Mouse (Mus musculus) spleen, adult 2 months (tissue): Measurements from ENCODE around the gene Atxn10. TPM values are rescaled to one million over a fixed set of nuclear protein-coding genes. Genes with fewer than 3 reads are reported as not detected.

Experiments
- DNase-seq, 2 experiments: peaks; one replicate each; pipeline versions ENCODE4 v3.0.0 to v3.0.0-alpha.2; 2012 to 2021; ENCODE audit warnings: low spot score in 2 of 2, low read depth in 1 of 2
- H3K27ac ChIP-seq: fragments of 200-500 bp; 2 replicates; pipeline ENCODE4 v1.5.1; 2012; ENCODE audit warnings: low read length, inconsistent platforms; ENCODE audit not compliant: insufficient read depth
- H3K27me3 ChIP-seq: fragments of 200-500 bp; 2 replicates; pipeline ENCODE4 v1.6.1; 2012; ENCODE audit warnings: mild to moderate bottlenecking, moderate library complexity, low read length, inconsistent platforms; ENCODE audit not compliant: control insufficient read depth, insufficient read depth
- H3K36me3 ChIP-seq: fragments of 200-500 bp; 2 replicates; pipeline ENCODE4 v1.6.1; 2012; ENCODE audit warnings: mild to moderate bottlenecking, low read length, inconsistent platforms; ENCODE audit not compliant: control insufficient read depth, insufficient read depth
- H3K4me1 ChIP-seq: fragments of 200-500 bp; 2 replicates; pipeline ENCODE4 v1.6.1; 2011; ENCODE audit warnings: inconsistent platforms; ENCODE audit not compliant: control insufficient read depth, insufficient read depth, insufficient read length
- H3K4me3 ChIP-seq: fragments of 200-500 bp; 2 replicates; pipeline ENCODE4 v1.5.1; 2011; ENCODE audit warnings: mild to moderate bottlenecking, inconsistent platforms; ENCODE audit not compliant: insufficient read depth, insufficient read length; ENCODE audit errors: extremely low read depth
- CTCF ChIP-seq: fragments of 200-500 bp; IDR thresholded peaks from 2 replicates; pipeline ENCODE4 v1.5.1; 2011; ENCODE audit warnings: mild to moderate bottlenecking, inconsistent platforms; ENCODE audit not compliant: insufficient read depth, insufficient read length, insufficient replicate concordance; ENCODE audit errors: extremely low read depth
- POLR2A ChIP-seq: fragments of 200-500 bp; IDR thresholded peaks from 2 replicates; pipeline ENCODE4 v1.6.1; 2011; ENCODE audit warnings: low read depth, low read length, inconsistent platforms
- WGBS: fragments of 180-500 bp; shearing (Covaris S2); methylation state at CpG from one replicate; pipeline ENCODE4 v1.1.7; 2018; 5-methylcytosine and 5-hydroxymethylcytosine counted together
- polyA plus RNA-seq: library from polyadenylated mRNA; depleted of rRNA; stranded (reverse); fragments of >200 nt; gene quantifications from 2 replicates; pipeline ENCODE4 v1.2.3, GENCODE M21; 2012

Gene Atxn10
- polyA plus RNA-seq, 1 experiment, result 35.7 TPM

DNA sequence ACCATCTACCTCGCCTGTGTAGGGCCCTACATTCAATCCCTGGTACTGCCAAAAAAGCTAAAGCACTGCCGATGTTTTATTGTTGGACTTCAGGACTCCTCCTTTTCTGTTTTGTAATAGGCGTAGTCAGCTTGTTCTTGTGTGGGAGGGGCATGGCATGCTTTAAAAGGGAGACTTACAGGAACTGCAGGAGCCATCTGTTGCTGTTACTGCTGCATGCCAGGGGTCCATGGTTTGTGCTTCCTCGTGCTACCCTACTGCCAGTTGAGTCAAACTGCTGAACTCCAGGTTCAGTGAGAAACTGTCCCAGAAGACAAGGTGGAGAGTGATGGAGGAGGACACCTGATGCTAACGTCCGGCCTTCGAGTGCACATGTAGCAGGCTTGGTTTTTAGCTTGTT is 65.9 kb downstream of the Atxn10 start:
- WGBS, result 77% methylated on average over 7 of the region's 7 CpGs
- no peaks in the 10 kb centered on the region for H3K27me3 ChIP-seq
- H3K4me3 ChIP-seq, result no peak overlapping the region
- TF ChIP-seq CTCF (no peak), POLR2A (no peak)
- H3K36me3 ChIP-seq, result peaks cover 2% of the 10 kb centered on the region; the same call in 1 of the 2 replicates
- DNase-seq, result no peak
- H3K4me1 ChIP-seq, result no peaks in the 10 kb centered on the region; the same call in 1 of the 2 replicates
- H3K27ac ChIP-seq, result no peak overlapping the region

DNA sequence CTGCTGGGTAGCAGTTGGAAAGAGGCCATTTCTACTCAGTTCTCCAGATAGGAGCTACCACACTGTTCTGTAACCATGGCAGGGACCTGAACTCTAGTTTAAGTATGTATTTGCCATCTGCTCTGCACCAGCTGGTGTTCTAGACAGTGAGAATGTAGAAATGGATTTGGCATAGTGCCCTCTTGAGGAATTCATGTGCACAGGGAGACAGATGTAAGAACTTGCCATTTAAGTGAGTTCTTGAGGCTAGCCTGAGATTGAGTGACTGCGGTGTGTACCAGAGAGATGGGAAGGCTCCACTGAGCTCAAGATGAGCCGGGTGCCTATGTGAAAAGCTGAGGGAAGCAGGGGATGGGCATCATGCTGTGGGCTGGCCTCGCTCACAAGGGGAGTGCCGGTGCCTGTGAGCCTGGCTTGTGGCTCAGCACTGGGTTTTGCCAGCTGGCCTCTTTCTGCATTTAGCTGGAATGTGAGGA is 67.2 kb downstream of the Atxn10 start:
- Histone ChIP-seq H3K36me3 (no peaks in the 10 kb centered on the region; the same call in 1 of the 2 replicates), H3K4me1 (no peaks in the 10 kb centered on the region; the same call in 1 of the 2 replicates), H3K27me3 (no peaks in the 10 kb centered on the region), H3K27ac (no peak overlapping the region), H3K4me3 (no peak overlapping the region)
- no peak for DNase-seq
- TF ChIP-seq CTCF, result no peak
- no peak for TF ChIP-seq POLR2A
- WGBS, result 91% methylated on average over 4 of the region's 4 CpGs

DNA sequence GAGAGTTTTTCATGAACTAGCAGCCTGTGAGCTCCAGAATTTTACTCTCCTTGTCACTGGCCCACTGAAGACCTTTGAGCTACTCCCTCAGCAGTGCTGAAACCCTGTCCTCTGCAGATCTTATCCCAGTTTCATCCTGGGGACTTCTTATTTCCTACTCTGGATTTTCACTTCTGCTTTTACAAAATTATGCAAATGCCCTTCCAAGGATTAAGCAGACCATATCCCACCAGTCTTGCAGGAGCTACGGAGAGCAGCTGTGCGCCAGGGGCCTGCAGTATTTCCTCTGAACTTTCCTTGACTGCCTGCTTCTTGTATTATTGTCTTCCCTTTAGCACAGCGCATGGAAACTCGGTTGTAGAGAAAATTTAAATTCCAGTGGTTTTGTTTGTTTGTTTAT is 68.7 kb downstream of the Atxn10 start:
- TF ChIP-seq CTCF, result no peak
- no peak for TF ChIP-seq POLR2A
- WGBS, result 49% methylated on average over 4 of the region's 4 CpGs
- H3K27ac ChIP-seq, result no peak overlapping the region
- H3K36me3 ChIP-seq, result no peaks in the 10 kb centered on the region; the same call in 1 of the 2 replicates
- H3K27me3 ChIP-seq, result no peaks in the 10 kb centered on the region
- no peak overlapping the region for H3K4me3 ChIP-seq
- H3K4me1 ChIP-seq, result peaks cover 3% of the 10 kb centered on the region; the same call in 1 of the 2 replicates
- no peak for DNase-seq

DNA sequence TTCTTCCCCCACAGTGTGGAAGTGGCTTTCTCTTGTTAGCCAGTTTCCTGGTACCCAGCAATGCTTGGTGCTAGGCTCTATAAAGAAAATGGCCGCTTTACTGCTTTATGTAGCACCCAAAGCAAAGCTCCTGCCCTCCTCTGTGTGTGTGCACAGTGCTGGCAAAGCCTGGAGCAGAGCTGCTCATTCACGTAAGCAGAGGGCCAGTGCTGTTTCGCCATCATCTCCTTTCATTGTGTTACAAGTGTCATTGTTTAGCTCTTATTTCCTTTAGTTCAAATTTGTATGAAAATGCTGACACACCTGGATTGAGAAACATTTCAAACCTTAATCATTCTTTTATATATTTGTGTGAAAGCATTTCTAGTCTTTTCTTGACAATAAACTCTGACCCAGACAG is 69.5 kb downstream of the Atxn10 start:
- H3K36me3 ChIP-seq, result no peaks in the 10 kb centered on the region; the same call in 1 of the 2 replicates
- H3K4me3 ChIP-seq, result no peak overlapping the region
- WGBS, result 89% methylated on average over 3 of the region's 3 CpGs
- no peak overlapping the region for H3K27ac ChIP-seq
- H3K4me1 ChIP-seq, result peaks cover 3% of the 10 kb centered on the region; the same call in 1 of the 2 replicates
- DNase-seq, result no peak
- H3K27me3 ChIP-seq, result no peaks in the 10 kb centered on the region
- TF ChIP-seq CTCF (no peak), POLR2A (no peak)

DNA sequence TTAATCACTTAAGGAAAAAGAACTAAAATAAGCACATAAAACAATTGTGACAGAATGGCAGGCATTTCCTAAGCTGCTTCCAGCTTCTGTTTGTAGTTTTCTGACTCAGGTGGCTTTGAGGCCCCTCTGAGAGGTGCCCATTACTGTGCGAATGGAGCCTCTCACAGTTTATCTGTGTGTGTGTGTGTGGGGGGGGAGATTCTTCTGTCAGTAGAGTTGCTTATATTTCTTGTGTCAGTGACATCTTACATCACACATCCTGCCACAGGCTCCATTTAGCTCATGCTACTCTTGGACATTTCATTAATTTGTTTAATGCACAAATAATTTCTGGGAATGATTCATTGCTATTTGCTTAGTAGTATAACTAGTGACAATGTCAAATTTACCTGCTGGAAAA is 70.8 kb downstream of the Atxn10 start:
- Histone ChIP-seq H3K27ac (no peak overlapping the region), H3K4me3 (no peak overlapping the region), H3K27me3 (no peaks in the 10 kb centered on the region), H3K36me3 (no peaks in the 10 kb centered on the region; the same call in 1 of the 2 replicates), H3K4me1 (peaks cover 3% of the 10 kb centered on the region; the same call in 1 of the 2 replicates)
- DNase-seq, result no peak
- TF ChIP-seq POLR2A (no peak), CTCF (no peak)
- 76% methylated on average over 1 of the region's 1 CpGs for WGBS

DNA sequence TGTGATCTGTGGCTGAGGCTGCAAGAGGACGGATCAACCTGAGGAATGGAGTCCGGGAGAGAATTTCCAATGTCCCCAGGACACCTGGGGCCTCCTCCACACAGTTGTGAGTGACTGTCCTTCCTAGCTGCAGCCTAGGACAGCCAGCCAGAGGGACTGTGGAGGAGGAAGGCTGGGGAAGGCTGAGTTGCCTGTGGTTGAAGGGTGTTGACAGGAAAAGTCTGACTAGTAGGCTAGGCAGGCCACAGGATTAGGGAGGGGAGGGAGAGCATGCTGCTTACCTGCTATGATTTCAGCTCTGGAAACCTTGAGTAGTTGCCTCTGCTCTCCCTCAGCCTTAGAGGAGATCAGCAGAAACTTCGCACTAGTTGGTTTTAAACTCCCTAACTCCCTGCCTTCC is 71.3 kb downstream of the Atxn10 start:
- Histone ChIP-seq H3K36me3 (no peaks in the 10 kb centered on the region; the same call in 1 of the 2 replicates), H3K4me1 (peaks cover 3% of the 10 kb centered on the region; the same call in 1 of the 2 replicates), H3K27ac (no peak overlapping the region), H3K4me3 (no peak overlapping the region), H3K27me3 (no peaks in the 10 kb centered on the region)
- DNase-seq, result no peak
- WGBS, result 87% methylated on average over 3 of the region's 3 CpGs
- TF ChIP-seq CTCF (no peak), POLR2A (no peak)

DNA sequence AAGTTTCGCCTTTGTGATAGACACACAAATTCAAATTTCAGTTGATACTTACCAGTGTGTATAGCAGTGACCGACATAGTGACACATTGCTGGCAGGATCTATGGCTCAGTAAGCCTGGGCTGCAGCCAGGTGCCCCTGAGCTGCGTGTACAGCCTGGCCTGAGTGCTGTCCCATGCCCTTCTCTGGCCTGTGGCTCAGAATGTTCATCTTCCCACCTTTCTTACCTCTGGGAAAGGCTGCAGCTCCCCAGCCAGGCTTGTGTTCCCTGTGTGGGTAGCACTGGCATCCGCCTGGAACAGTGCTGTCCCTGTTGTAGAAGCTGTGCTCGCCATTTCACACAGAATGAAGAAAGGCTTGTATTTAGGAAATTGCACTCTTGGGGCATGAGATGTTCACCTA is 72.7 kb downstream of the Atxn10 start:
- WGBS, result 55% methylated on average over 5 of the region's 5 CpGs
- H3K27ac ChIP-seq, result no peak overlapping the region
- TF ChIP-seq CTCF, result no peak
- TF ChIP-seq POLR2A, result no peak
- no peak overlapping the region for H3K4me3 ChIP-seq
- H3K4me1 ChIP-seq, result peaks cover 3% of the 10 kb centered on the region; the same call in 1 of the 2 replicates
- DNase-seq, result no peak
- no peaks in the 10 kb centered on the region for H3K27me3 ChIP-seq
- no peaks in the 10 kb centered on the region for H3K36me3 ChIP-seq
